Mouse (Mus musculus) monocyte, adult 5-6 weeks (primary cell): ENCODE data around the gene Dph1. TPM values are rescaled to one million over a fixed set of nuclear protein-coding genes. Genes with fewer than 3 reads are reported as not detected.

Experiments
- ATAC-seq: fragments of 153-309, 156-312 bp; replicated peaks from 2 replicates; pipeline ENCODE4 v1.8.0; 2017; ENCODE audit warnings: mild to moderate bottlenecking; ENCODE audit not compliant: low TSS enrichment, insufficient number of reproducible peaks, severe bottlenecking, poor library complexity, low FRiP score
- total RNA-seq: library from RNA; stranded (forward); fragments of 200-1000, 200-491, 200-594 nt; gene quantifications from 3 replicates; pipeline ENCODE4 v1.2.3, GENCODE M21; 2017

The Dph1 gene
- total RNA-seq, 1 experiment from 2014 or later: 3.0 TPM

DNA sequence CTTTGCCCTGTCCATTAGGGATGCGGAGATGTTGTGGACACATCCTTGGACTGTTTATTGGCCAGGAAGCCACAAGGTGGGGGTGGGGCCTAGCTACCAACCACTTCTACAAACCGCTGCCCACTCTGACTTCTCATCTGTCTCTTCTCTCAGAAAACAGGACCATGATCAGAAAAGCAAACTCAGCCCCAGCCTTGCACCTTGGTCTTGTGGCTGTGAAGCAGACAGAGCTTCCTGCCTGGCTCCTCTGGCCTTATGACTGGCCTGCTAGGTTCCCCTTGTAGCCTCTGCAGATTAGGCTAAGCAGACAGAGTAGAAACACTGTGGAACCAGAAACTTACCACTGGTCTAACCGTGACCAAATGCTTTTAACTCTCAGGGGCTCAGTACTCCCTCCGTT lies 18.3 kb upstream of the Dph1 start:
- ATAC-seq: 0 out of 2 replicates have a peak, but pooled peaks have one; percentile 22

DNA sequence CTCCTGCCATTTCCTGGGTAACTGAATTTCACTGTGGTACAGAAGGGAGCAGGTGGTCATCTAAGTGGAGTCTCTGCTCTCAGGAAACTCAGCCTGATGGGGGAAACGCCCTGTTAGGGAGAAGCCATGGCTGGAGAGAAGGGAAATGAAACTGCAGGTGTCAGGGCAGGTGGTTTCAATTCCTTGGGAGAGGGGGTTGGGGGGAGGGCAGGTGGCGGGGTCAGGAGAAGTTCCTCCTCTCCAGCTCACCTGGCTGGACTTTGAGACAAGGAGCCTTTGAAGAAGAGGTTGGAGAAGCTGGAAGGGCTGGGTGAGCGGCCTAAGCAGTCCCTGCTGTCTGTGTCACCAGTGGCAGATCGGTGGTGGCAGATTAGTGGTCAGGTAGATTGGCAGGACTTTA lies 15.3 kb upstream of the Dph1 start:
- no peak for ATAC-seq

DNA sequence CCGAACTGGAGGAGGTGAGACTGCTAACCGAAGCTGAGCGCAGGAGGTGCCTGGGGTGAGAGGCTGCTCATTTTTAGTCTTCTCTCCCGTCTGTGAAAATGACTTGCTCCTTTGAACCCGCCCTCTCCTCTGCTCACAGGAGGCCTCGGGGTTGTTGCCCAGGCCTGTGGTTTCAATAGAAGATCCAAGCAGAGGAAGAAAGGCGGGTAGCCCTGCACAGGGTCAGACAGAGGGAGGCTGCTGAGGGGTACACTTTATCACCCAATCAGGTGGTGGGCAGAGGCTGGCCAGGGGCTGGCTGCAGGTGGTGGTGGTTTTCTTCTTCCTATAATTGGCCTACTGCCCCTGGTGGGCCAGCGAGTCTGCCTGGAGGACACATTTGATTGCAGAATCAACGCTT lies 13.4 kb upstream of the Dph1 start:
- ATAC-seq: no peak

- no peak for ATAC-seq
Observed at GRCm38 (mm10) chr11:75203926-75204325, 12.9 kb upstream of the Dph1 start.

DNA sequence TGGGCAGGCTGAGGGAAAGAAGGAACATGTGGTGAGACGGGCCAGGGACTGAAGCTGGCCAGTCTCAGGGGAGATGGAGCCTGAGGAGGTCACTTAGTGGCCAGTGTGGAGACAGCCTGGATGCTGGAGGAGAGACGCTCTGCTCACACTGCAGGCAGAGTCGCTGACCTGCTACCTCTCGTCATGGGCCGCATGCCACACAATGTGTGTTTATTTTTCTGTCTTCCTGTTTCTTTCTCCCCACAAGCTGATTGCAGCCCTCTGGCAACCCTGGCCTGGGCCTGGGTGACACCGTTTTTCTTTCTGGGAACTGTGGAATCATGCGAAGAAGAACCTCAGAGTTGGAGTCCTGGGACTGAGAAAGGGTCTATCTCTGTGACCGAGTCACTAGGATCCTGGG lies 10.7 kb upstream of the Dph1 start:
- ATAC-seq: no peak

- no peak for ATAC-seq
Observed at GRCm38 (mm10) chr11:75200935-75201334, 9.9 kb upstream of the Dph1 start.

DNA sequence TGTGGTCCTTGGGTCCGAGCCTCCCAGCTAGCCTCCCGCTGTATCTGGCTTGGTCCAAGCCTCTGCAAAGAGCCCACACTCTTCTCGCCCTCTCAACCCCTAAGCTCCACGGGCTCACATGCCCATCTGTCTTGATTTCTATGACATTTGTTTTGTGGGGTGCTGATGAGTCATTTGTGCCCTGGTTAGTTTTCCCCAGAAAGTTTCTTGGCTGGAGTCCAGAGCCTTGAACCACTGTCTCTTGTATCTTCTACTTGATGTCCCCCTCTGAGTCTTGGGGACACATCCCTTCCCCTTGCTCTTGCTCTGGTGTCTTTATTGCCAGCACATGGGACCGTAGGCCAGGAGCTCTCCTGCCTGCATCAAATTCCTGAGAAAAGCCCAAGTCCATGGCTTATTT lies 8.9 kb upstream of the Dph1 start:
- no peak for ATAC-seq

- no peak for ATAC-seq
Observed at GRCm38 (mm10) chr11:75198792-75199191, 7.8 kb upstream of the Dph1 start.

DNA sequence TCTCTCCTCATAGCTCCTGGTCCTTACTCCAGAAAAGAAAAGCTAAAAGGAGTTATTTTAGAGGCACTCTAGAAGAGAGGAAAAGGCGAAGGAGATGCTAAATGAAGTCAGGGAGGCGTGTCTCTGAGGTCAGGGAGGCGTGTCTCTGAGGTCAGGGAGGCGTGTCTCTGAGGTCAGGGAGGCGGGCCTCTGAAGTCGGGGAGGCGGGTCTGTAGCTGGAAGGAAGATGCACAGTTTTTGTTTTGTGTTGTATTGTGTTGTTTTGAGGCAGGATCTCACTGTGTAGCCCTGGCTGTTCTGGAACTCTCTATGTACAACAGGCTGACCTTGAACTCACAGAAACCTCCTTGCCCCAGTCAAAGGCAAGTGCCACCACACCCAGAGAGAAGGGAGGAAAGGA lies 6.9 kb upstream of the Dph1 start:
- ATAC-seq: no peak

DNA sequence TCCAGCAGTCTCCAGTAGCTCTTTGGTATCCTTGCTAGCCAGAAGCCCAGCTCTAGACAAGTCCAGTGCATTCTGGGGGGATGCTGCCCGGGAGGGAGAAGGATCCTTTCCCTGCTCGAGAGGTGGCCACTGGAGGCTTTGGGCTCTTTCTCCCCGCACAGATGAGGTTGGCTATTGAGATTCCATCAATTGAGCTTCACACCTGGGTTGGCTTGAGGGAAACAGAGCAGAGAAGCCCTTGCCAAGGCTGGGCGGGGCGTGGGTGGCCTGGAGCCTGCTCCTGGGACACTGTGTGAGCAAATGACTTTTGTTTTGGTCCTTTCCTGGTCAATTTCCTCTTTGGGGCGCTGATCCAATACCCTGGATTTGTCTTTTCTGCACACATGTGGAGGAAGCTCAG lies 5.1 kb upstream of the Dph1 start:
- no peak for ATAC-seq

DNA sequence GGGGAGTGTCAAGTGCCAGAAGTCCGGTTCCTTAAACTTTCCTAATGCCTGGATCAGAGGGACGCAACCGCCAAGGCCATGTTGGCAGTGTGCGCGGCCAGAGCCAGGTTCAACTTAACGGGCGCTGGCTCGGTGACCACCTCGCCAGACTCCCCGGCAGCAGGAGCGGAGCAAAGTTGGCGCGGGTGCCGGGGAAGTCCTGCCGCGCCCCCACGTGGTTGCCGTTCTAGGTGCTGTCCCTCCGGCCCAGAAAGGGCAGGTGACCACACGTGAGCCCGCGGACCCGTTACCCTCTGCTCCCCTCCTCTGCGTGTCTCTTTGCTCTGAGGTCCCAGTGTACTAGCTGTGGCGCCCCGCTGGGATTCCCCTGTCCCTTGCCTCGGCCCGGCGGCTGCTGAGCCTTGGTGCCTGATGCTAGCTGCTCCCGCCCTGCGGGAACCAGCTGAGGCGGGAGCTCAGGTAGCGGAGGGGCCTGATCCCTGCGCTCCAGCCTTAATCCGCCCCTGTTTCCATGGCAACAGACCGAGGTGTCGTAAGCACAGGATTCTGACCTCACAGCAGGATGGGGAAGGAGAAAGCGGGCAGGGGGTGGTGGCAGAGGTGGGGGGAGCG lies 3.9 kb upstream of the Dph1 start:
- ATAC-seq: no peak

- ATAC-seq: no peak
Observed at GRCm38 (mm10) chr11:75194121-75194849, 3.2 kb upstream of the Dph1 start.

DNA sequence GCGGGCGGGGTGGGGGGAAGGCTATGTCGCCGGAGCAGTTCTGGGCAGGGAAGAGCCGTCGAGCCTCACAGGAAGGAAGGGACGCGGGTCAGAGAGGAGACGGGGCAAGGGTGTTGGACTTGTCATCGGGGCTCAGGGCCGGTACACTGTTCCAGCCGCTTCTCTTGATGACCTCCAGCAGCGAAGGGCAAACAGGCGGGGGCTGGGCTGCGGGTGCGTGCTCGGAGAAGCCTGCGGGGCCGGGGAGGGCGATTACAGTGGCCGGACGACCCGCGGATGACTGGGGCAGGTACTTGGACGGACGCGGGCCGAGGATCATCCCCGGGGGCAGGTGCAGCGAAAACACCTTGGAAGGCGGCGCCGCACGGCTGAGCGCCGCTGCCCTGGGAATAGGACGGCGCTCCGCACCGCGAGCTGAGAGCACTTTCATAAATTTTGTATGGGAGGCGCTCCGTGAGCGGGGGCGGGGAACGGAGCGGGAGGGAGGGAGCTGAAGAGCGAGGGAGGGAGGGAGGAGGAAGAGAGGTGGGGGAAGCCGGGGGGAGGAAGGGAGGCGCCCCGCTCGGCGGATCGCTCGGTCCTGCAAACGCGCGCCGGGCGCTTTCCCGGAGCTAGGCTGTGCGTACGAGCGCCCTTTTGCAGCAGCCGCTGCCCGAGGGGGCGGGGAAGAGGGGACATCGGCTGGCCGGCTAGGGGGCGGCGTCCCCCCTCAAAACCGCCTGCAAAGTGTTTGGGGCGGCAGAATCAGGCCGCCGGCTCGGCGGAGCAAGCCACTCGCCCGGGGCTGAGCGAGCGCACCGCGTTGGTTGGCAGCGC lies 2.4 kb upstream of the Dph1 start, which contains the start of gene Rtn4rl1:
Gene Rtn4rl1, plus strand, starts transcription at position 528 of the 816 bp plus-strand sequence.
- no peak for ATAC-seq

DNA sequence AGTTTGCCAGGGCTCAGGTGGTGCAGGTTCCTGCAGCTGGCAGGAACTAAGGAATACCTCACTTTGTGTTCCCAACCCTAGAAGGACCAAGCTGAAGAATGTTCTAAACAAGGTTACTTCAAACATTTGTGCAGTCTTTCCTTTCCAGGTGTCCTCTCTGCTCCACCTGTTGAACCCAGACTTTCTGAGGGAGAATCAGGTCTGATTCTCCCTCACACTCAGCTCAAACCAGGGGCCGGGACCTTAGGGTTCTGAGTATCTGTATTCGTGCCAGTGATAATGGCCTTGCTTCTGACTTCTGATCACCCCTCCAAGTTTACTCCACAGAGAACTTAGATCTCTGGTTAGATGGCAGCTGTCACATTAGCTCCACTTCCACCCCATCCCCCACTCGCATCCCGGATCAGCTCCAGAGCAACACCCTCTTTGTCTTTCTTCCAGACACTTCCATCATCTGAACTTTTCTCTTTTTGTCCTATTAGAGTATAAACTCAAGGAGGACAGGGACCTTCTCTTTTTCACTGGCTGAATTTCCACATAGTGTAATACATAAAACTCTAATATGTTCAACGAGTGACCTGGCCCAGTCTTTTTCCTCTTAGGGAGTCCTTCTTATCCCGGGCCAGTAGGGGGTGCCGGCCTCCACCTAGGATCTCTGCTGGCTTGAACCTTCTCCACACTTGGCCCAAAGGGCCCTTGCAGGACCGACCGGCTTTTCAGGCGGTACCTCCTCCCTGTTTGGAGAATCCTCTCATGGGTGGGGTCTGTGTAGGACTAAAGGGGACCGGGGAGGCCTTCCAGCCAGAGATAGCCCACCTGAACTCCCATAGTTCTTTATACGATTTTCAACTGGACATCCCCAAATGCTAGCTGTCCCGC lies 1.5 kb upstream of the Dph1 start:
- ATAC-seq: peak; percentile 57; the same call in 1 of the 2 replicates

GRCm38 (mm10) chr11:75191841-75192240 lies 800 bp upstream of the Dph1 start:
- no peak for ATAC-seq

GRCm38 (mm10) chr11:75190371-75190724 lies 693 bp downstream of the Dph1 start:
- ATAC-seq: peak; percentile 93

GRCm38 (mm10) chr11:75189713-75190370 lies 1.2 kb downstream of the Dph1 start:
- no peak for ATAC-seq

- no peak for ATAC-seq
Observed at GRCm38 (mm10) chr11:75184986-75185385, 6.1 kb downstream of the Dph1 start.
